Mouse (Mus musculus) hindbrain, embryonic 13.5 days (tissue): ENCODE data around the gene Rcn1. TPM values are rescaled to one million over a fixed set of nuclear protein-coding genes. Genes with fewer than 3 reads are reported as not detected.

Experiments used
- polyA plus RNA-seq: library from polyadenylated mRNA; unstranded; fragments of >200 nt; fragmentation: Nextera tagmentation; extraction: Ambion mirVana; gene quantifications from 2 replicates; pipeline ENCODE4 v1.2.1, GENCODE M21; 2015

Rcn1 gene
- polyA plus RNA-seq, 1 experiment from 2014 or later, result 76.3 TPM

Other genes starting within 250 kb of the Rcn1 start
- gene Them7, start 175.0 kb downstream of the Rcn1 start, polyA plus RNA-seq, result 0.23 TPM in 1 of 2 replicates, not detected in the other